Mouse (Mus musculus): Measurements from ENCODE around the gene Vgll3. TPM values are rescaled to one million over a fixed set of nuclear protein-coding genes. Genes with fewer than 3 reads are reported as not detected.

The Vgll3 gene
- total and polyA plus RNA-seq, 3 experiments = not detected

DNA sequence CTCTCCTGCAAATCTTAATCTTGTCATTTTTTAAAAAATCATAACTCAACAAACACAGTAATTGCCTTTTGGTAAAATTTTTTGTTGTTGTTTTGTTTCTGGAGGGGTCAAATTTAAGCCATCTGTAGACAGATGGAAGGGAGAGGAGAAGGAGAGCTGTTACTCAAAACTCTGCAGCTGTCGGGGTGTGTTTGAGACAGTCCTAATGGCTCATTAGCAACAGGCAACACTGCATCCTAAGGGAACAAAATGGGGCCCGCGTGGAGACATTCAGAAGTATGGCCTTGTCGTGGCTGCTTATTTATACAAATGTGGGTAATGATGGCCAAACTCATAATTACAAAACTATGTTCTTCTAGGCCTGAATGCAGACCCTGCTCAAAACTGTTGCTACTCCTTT is 73.9 kb downstream of the Vgll3 start:
- H3K9ac ChIP-seq (ENCODE audit: control insufficient read depth, low read depth, low read length, poor library complexity, severe bottlenecking) = no peak overlapping the region
- H3K79me2 ChIP-seq (ENCODE audit: control insufficient read depth, insufficient read depth, low read length, poor library complexity) = no peaks in the 10 kb centered on the region
- no peaks in the 10 kb centered on the region for H3K27me3 ChIP-seq (ENCODE audit: control insufficient read depth in 1 of 2, insufficient read depth in 2 of 2, low read length in 2 of 2)
- no peaks in the 10 kb centered on the region for H3K36me3 ChIP-seq (ENCODE audit: control insufficient read depth in 1 of 2, insufficient read depth in 2 of 2, low read length in 2 of 2)
- no peak overlapping the region for H3K4me3 ChIP-seq (ENCODE audit: control insufficient read depth in 1 of 2, insufficient read depth in 1 of 2, low read depth in 2 of 2, low read length in 2 of 2)
- H3K4me1 ChIP-seq (ENCODE audit: control insufficient read depth in 1 of 2, insufficient read depth in 2 of 2, low read length in 2 of 2) = no peaks in the 10 kb centered on the region
- no peak for DNase-seq (ENCODE audit: low read depth, low spot score)
- no peaks in the 10 kb centered on the region for H3K9me3 ChIP-seq (replicated peaks; ENCODE audit: insufficient read depth, low read length)
- TF ChIP-seq USF1 (IDR thresholded peaks at IDR 0.05; ENCODE audit: low read depth, low read length) (no peak), JUND (IDR thresholded peaks at IDR 0.05; ENCODE audit: low read depth, low read length) (no peak), RAD21 (IDR thresholded peaks at IDR 0.05; ENCODE audit: low read depth, low read length) (no peak), MXI1 (IDR thresholded peaks at IDR 0.05; ENCODE audit: low read depth, low read length) (no peak), MAFK (IDR thresholded peaks at IDR 0.05; ENCODE audit: borderline replicate concordance, low read depth, low read length) (no peak), TBP (IDR thresholded peaks at IDR 0.05; ENCODE audit: low read depth, low read length) (no peak), ELF1 (IDR thresholded peaks at IDR 0.05; ENCODE audit: low read depth, low read length) (no peak), POLR2AphosphoS5 (IDR thresholded peaks at IDR 0.05; ENCODE audit: borderline replicate concordance, low read depth, low read length) (no peak), GATA1 (IDR thresholded peaks at IDR 0.05; ENCODE audit: low read depth, low read length) (no peak), MEF2A (IDR thresholded peaks at IDR 0.05; ENCODE audit: extremely low read depth, insufficient replicate concordance, low read depth, low read length, poor library complexity, severe bottlenecking) (no peak), RCOR1 (IDR thresholded peaks at IDR 0.05; ENCODE audit: low read depth, low read length) (no peak), TAL1 (IDR thresholded peaks at IDR 0.05; ENCODE audit: low read length) (no peak), BHLHE40 (IDR thresholded peaks at IDR 0.05; ENCODE audit: borderline replicate concordance, low read depth, low read length) (no peak), MYC (IDR thresholded peaks at IDR 0.05; ENCODE audit: low read depth, low read length) (no peak), UBTF (IDR thresholded peaks at IDR 0.05; ENCODE audit: borderline replicate concordance, insufficient read depth, low read depth, low read length) (no peak), ZC3H11A (IDR thresholded peaks at IDR 0.05; ENCODE audit: low read depth, low read length) (no peak), NRF1 (IDR thresholded peaks at IDR 0.05; ENCODE audit: insufficient read depth, low read depth, low read length, poor library complexity, severe bottlenecking) (no peak)
- no peak overlapping the region for H3K27ac ChIP-seq (ENCODE audit: control insufficient read depth, low read depth, low read length)

All from MEL (cell line).